Mouse (Mus musculus): ENCODE data around the gene Psmd8.

- no peak for TF ChIP-seq CTCF (IDR thresholded peaks at IDR 0.05; ENCODE audit: low read depth, low read length)
- TF ChIP-seq EP300 (IDR thresholded peaks at IDR 0.05; ENCODE audit: insufficient read depth, low read depth, low read length) = no peak
- TF ChIP-seq POLR2A (IDR thresholded peaks at IDR 0.05; ENCODE audit: insufficient read depth, low read length) = no peak
Observed at GRCm38 (mm10) chr7:29141416-29141815, 39.1 kb downstream of the Psmd8 start.
